Mouse (Mus musculus) CH12.LX (cell line): ENCODE measurements around the gene Pde3a. TPM values are rescaled to one million over a fixed set of nuclear protein-coding genes. Genes with fewer than 3 reads are reported as not detected.

Source experiments
- DNase-seq: peaks from one replicate; pipeline ENCODE4 v3.0.0-alpha.2; 2013; ENCODE audit errors: extremely low read depth
- H3K27ac ChIP-seq: 2 replicates; pipeline ENCODE4 v1.5.1; 2012; ENCODE audit warnings: low read depth, mild to moderate bottlenecking, control low read depth, moderate library complexity; ENCODE audit not compliant: insufficient read depth
- H3K27me3 ChIP-seq: replicated peaks from 2 replicates; pipeline ENCODE3; 2012; ENCODE audit warnings: inconsistent platforms
- H3K36me3 ChIP-seq, 2 experiments: replicated peaks in 1 of 2; 2 replicates each; pipeline versions ENCODE3 to v1.6.1; 2012; ENCODE audit warnings: inconsistent platforms in 1 of 2, low read length in 1 of 2, mild to moderate bottlenecking in 1 of 2, mixed read lengths in 1 of 2, moderate library complexity in 1 of 2; ENCODE audit not compliant: control insufficient read depth in 1 of 2, insufficient read depth in 1 of 2
- H3K4me1 ChIP-seq, 2 experiments: 2 replicates each; pipeline ENCODE4 v1.6.1; 2012; ENCODE audit warnings: inconsistent platforms in 1 of 2, moderate library complexity in 1 of 2; ENCODE audit not compliant: insufficient read depth in 2 of 2, control insufficient read depth in 1 of 2
- H3K4me2 ChIP-seq: 2 replicates; pipeline ENCODE4 v1.6.1; 2012; ENCODE audit warnings: low read depth, mild to moderate bottlenecking, control low read depth; ENCODE audit not compliant: poor library complexity, insufficient read depth, severe bottlenecking
- H3K4me3 ChIP-seq, 3 experiments: fragments of 150-350 bp in 1 of 3; sonication (generic) in 1 of 3; replicated peaks in 1 of 3; 2 replicates each; pipeline versions ENCODE3 to v1.5.1; 2011 to 2012; ENCODE audit warnings: low read depth in 2 of 3, low read length in 2 of 3, mild to moderate bottlenecking in 2 of 3, moderate library complexity in 2 of 3, control low read depth in 1 of 3, improper control_type of control experiment in 1 of 3, inconsistent platforms in 1 of 3, mixed read lengths in 1 of 3; ENCODE audit not compliant: poor library complexity in 1 of 3
- H3K79me2 ChIP-seq: replicated peaks from 2 replicates; pipeline ENCODE4 v1.6.1; 2012; ENCODE audit warnings: mild to moderate bottlenecking, moderate library complexity; ENCODE audit not compliant: control insufficient read depth, poor library complexity, insufficient read depth, severe bottlenecking; ENCODE audit errors: extremely low read depth
- H3K9ac ChIP-seq: 2 replicates; pipeline ENCODE4 v1.6.1; 2012; ENCODE audit warnings: low read depth, mild to moderate bottlenecking, control low read depth, moderate library complexity; ENCODE audit not compliant: insufficient read depth
- H3K9me3 ChIP-seq: replicated peaks from 2 replicates; pipeline ENCODE3; 2012; ENCODE audit warnings: low read length, inconsistent platforms, mixed read lengths
- E2F4 ChIP-seq: IDR thresholded peaks from 2 replicates; pipeline ENCODE4 v1.6.1; 2011; ENCODE audit warnings: low read depth, low read length, improper control_type of control experiment; ENCODE audit not compliant: insufficient replicate concordance
- HCFC1 ChIP-seq: IDR thresholded peaks from 2 replicates; pipeline ENCODE4 v1.6.1; 2012; ENCODE audit warnings: low read depth, mild to moderate bottlenecking, inconsistent platforms, low read length, improper control_type of control experiment
- KAT2A ChIP-seq: IDR thresholded peaks from 2 replicates; pipeline ENCODE4 v1.6.1; 2012; ENCODE audit warnings: low read length, improper control_type of control experiment, inconsistent platforms; ENCODE audit not compliant: insufficient replicate concordance
- MAFK ChIP-seq: IDR thresholded peaks from 2 replicates; pipeline ENCODE4 v1.6.1; 2011; ENCODE audit warnings: low read length, improper control_type of control experiment; ENCODE audit not compliant: insufficient replicate concordance
- MAX ChIP-seq: IDR thresholded peaks from 2 replicates; pipeline ENCODE4 v1.6.1; 2011; ENCODE audit warnings: low read length, improper control_type of control experiment
- MAZ ChIP-seq: IDR thresholded peaks from 2 replicates; pipeline ENCODE4 v1.6.1; 2012; ENCODE audit warnings: low read depth, mild to moderate bottlenecking, inconsistent platforms, low read length, improper control_type of control experiment, moderate library complexity
- MYC ChIP-seq: IDR thresholded peaks from 2 replicates; pipeline ENCODE4 v1.6.1; 2011; ENCODE audit warnings: low read depth, mild to moderate bottlenecking, improper control_type of control experiment, low read length
- PAX5 ChIP-seq: IDR thresholded peaks from 2 replicates; pipeline ENCODE4 v1.6.1; 2012; ENCODE audit warnings: low read length, inconsistent platforms, mixed read lengths
- RCOR1 ChIP-seq: conservative IDR thresholded peaks from 2 replicates; pipeline ENCODE4 v1.6.1; 2012; ENCODE audit warnings: low read depth, mild to moderate bottlenecking, inconsistent platforms, low read length, improper control_type of control experiment
- SIN3A ChIP-seq: IDR thresholded peaks from 2 replicates; pipeline ENCODE4 v1.6.1; 2012; ENCODE audit warnings: low read length, improper control_type of control experiment, inconsistent platforms
- TCF12 ChIP-seq: IDR thresholded peaks from 2 replicates; pipeline ENCODE4 v1.6.1; 2014; ENCODE audit warnings: low read depth, mild to moderate bottlenecking, inconsistent platforms, low read length, improper control_type of control experiment
- USF1 ChIP-seq: IDR thresholded peaks from 2 replicates; pipeline ENCODE4 v1.6.1; 2014; ENCODE audit warnings: low read depth, mild to moderate bottlenecking, inconsistent platforms, low read length, improper control_type of control experiment
- ZC3H11A ChIP-seq: IDR thresholded peaks from 2 replicates; pipeline ENCODE4 v1.6.1; 2012; ENCODE audit warnings: low read depth, mild to moderate bottlenecking, inconsistent platforms, low read length, improper control_type of control experiment
- ZMIZ1 ChIP-seq: IDR thresholded peaks from 2 replicates; pipeline ENCODE4 v1.6.1; 2012; ENCODE audit warnings: low read depth, mild to moderate bottlenecking, inconsistent platforms, low read length, improper control_type of control experiment
- dilution Hi-C: fragments of 300-500 bp; cut with MboI; formaldehyde crosslinking; loops from 2 replicates; pipeline ENCODE4 v1.14.3; 2020; ENCODE audit warnings: low sequenced_read_pairs; ENCODE audit not compliant: extremely low pct_unique_long_range_greater_than_20kb, extremely low pct_ligation_motif_present
- in situ Hi-C: fragments of 300-500 bp; cut with MboI; formaldehyde crosslinking; loops from 3 replicates; pipeline ENCODE4 v1.14.3; 2019; ENCODE audit warnings: low sequenced_read_pairs, low pct_ligation_motif_present, low pct_unique_long_range_greater_than_20kb, mixed read lengths
- polyA plus RNA-seq: library from polyadenylated mRNA; unstranded; fragments of >175 nt; gene quantifications from 2 replicates; pipeline ENCODE4 v1.2.1, GENCODE M21; 2012; ENCODE audit warnings: low read depth; ENCODE audit not compliant: insufficient read length
- total RNA-seq, 2 experiments: library from RNA; depleted of rRNA; stranded (reverse); fragments of 300-350 nt in 1 of 2; fragments of >200 nt in 1 of 2; gene quantifications; 2 replicates each; pipeline ENCODE4 v1.2.3; 2012 to 2014

The Pde3a gene
- total and polyA plus RNA-seq, 3 experiments, result under 0.01 to 0.04 (median 0.03) TPM

DNA sequence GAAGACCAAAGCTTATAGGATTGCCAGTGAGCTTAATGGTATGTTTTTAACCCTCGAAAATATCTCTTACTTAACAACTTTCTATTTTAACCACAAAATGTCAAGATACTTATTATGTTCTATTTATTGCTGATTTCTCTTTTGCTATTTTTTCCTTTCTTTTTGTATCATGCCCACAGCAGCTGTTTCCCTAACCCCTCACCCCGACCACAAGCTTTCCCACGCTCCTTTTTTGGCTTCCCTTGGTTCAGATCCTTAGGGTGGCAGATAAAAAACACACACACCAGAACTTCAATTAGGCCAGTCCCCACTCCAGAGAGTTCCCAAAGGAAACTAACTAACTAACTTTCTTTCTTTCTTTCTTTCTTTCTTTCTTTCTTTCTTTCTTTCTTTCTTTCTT is 46.2 kb downstream of the Pde3a start:
- in situ Hi-C loops, result no loop called here
- Histone ChIP-seq H3K36me3 (no peaks in the 10 kb centered on the region), H3K4me3 (no peak overlapping the region), H3K4me1 (no peaks in the 10 kb centered on the region), H3K9ac (no peak overlapping the region), H3K79me2 (no peaks in the 10 kb centered on the region), H3K27ac (no peak overlapping the region), H3K27me3 (no peaks in the 10 kb centered on the region), H3K9me3 (no peaks in the 10 kb centered on the region), H3K4me2 (no peak overlapping the region)
- dilution Hi-C loops, result no loop called here
- DNase-seq, result no peak
- TF ChIP-seq ZMIZ1 (no peak), E2F4 (no peak), MYC (no peak)

- in situ Hi-C loops (no loop called here), dilution Hi-C loops (no loop called here)
- Histone ChIP-seq H3K36me3 (no peaks in the 10 kb centered on the region), H3K4me3 (no peak overlapping the region), H3K4me1 (peaks cover 0 to 6% of the 10 kb centered on the region in 2 experiments; a peak in 1 of 4 replicates), H3K9me3 (no peaks in the 10 kb centered on the region), H3K9ac (no peak overlapping the region), H3K79me2 (no peaks in the 10 kb centered on the region), H3K27me3 (no peaks in the 10 kb centered on the region), H3K27ac (no peak overlapping the region), H3K4me2 (no peak overlapping the region)
- DNase-seq, result no peak
- no peak for TF ChIP-seq E2F4
- TF ChIP-seq PAX5, result no peak
- no peak for TF ChIP-seq MAZ
- no peak for TF ChIP-seq ZC3H11A
- TF ChIP-seq USF1, result no peak
- TF ChIP-seq MAX, result no peak
- TF ChIP-seq HCFC1, result no peak
- no peak for TF ChIP-seq RCOR1
- TF ChIP-seq TCF12, result no peak
- TF ChIP-seq KAT2A, result no peak
- no peak for TF ChIP-seq SIN3A
- no peak for TF ChIP-seq MAFK
Observed at GRCm38 (mm10) chr6:141301750-141302748, 53.0 kb downstream of the Pde3a start.
